Mouse (Mus musculus): ENCODE measurements at regions not wholly inside any gene's neighbourhood (a gene's known extent, or its start where the extent isn't known, plus 50 kb on each side); places are given as distances from the start of the nearest gene placed in this dataset.

DNA sequence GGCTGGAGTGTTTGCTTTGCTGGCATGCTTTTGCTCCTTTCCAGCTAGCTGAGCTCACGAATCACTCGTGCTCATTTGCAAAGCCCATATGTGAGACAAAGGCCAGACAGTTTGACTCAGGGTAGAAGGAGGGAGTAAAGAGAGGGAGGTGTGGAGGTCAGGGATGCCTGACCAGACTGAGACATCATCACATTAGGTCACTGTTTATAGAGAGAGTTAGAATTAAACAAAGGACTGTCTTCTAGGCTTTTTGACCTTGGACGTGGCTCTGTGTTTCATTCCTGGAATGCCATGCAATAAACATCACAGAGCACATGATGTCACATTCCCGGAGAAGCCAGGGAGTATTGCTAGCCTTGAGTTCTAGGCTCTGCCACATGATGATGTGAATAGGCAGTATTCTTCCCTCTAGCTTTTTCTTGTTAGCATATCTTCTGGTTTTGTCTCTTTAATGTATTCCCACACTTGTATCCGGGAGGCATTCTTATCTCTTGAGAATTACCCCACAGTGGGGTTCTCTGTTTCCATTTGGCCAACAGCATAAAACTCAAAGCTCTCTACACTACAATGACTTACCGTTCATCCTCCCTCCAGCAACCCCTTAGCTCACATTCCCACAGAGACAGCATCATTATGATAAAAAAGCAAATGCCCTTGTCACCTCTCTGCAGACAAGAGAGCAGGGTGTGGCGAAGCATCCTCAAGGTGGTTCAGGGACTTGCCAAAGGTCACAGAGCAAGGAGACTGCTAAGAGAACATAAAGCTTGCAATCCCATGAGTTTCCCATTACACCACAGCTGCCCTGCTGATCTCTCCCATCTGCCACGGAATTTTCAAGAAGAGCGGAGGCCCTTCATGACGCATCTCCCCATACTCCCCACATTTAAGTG is 301.3 kb downstream of the Cd83 start:
- TF ChIP-seq CTCF (IDR thresholded peaks at IDR 0.05; ENCODE audit: borderline replicate concordance, extremely low read depth, insufficient read depth, insufficient read length) = no peak
- TF ChIP-seq POLR2A (IDR thresholded peaks at IDR 0.05; ENCODE audit: borderline replicate concordance, extremely low read depth, insufficient read depth, insufficient read length, poor library complexity, severe bottlenecking) = no peak

Data from brain, embryonic 14.5 days (tissue).